ENCODE assay signal across 8 mouse cellular contexts in the genomic region with DNA sequence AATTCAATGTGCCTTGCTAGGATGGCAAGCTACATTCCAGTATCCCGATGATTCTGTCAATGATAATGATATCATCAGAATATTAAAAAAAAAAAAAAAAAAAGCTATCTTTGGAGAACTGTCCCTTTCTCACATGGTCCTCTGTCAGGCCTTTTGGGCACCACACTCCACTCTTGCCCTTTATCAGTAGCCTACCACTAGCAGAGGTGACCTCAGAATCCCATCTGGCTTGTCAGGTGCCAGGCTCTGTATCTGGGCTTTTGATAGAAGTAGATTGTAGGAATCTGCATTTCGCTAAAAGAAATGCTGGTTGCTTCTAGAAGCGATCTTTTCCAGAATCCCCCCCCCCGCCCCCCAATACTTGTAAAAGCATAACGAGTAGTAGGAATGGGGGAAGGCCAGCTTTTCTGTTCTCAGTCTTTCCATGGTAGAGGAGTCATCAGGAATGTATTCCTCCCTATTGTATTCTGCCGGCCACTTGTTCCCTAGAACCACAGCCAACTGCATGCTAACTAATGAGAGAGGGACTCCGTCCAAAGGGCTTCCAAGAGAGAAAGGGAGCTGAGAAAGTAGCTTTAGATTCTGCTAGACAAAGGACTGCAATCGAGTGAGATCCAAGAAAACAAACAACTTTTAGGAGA.
DNase-seq lines count a peak whose midpoint lies in the region; ATAC-seq and TF ChIP-seq lines count a peak whose summit lies in the region.

No protein-coding gene starts in this region.

- H3K27me3 ChIP-seq in embryonic facial prominence, embryonic 10.5 days (replicated peaks; ENCODE audit: low read depth, poor library complexity, severe bottlenecking): 0 out of 2 replicates have a peak, but pooled peaks cover 12% of the 10 kb centered on the region
- no peaks in the 10 kb centered on the region for H3K27me3 ChIP-seq in hindbrain, embryonic 11.5 days (ENCODE audit: control insufficient read depth, insufficient read depth, low read length)
- H3K27me3 ChIP-seq in midbrain, postnatal 0 days (ENCODE audit: insufficient read depth, low read length): no peaks in the 10 kb centered on the region

- 23% methylated on average over 8 of the region's 8 CpGs for WGBS in embryonic facial prominence, embryonic 10.5 days
- WGBS in hindbrain, embryonic 11.5 days: 13% methylated on average over 8 of the region's 8 CpGs
- WGBS in midbrain, postnatal 0 days: 11% methylated on average over 8 of the region's 8 CpGs

- no peaks in the 10 kb centered on the region for H3K9me3 ChIP-seq in embryonic facial prominence, embryonic 10.5 days
- no peaks in the 10 kb centered on the region for H3K9me3 ChIP-seq in hindbrain, embryonic 11.5 days (ENCODE audit: control insufficient read depth, low read length)
- no peaks in the 10 kb centered on the region for H3K9me3 ChIP-seq in midbrain, postnatal 0 days (ENCODE audit: low read length)

- peak overlapping the region; percentile 21; the same call in 1 of the 2 replicates for H3K9ac ChIP-seq in hindbrain, embryonic 11.5 days (ENCODE audit: low read depth, low read length)
- no peak overlapping the region for H3K9ac ChIP-seq in midbrain, postnatal 0 days (replicated peaks; ENCODE audit: low read length, poor library complexity, severe bottlenecking)

- peak overlapping the region; percentile 56 for H3K4me2 ChIP-seq in hindbrain, embryonic 11.5 days (replicated peaks; ENCODE audit: low read depth, low read length)
- H3K4me2 ChIP-seq in midbrain, postnatal 0 days (ENCODE audit: low read depth, low read length, poor library complexity, severe bottlenecking): peak overlapping the region; percentile 98

- H3K4me3 ChIP-seq in embryonic facial prominence, embryonic 10.5 days: peak overlapping the region; percentile 84
- H3K4me3 ChIP-seq in hindbrain, embryonic 11.5 days (ENCODE audit: low read depth, low read length): peak overlapping the region; percentile 57
- H3K4me3 ChIP-seq in midbrain, postnatal 0 days (ENCODE audit: low read depth, low read length): 0 out of 2 replicates have a peak overlapping the region, but pooled peaks have one; percentile 3
- H3K4me3 ChIP-seq in left cerebral cortex, adult 2 months: no peak overlapping the region

- peak; percentile 45 to 56 for DNase-seq in heart, adult 18-20 months
- no peak for DNase-seq in heart, postnatal 14 days
- DNase-seq in embryonic facial prominence, embryonic 10.5 days (ENCODE audit: low spot score): peak; percentile 21
- peak; percentile 52 for DNase-seq in hindbrain, embryonic 11.5 days (ENCODE audit: low spot score)
- DNase-seq in midbrain, postnatal 0 days (ENCODE audit: low spot score): peak; percentile 49
- DNase-seq in left cerebral cortex, postnatal 14 days (ENCODE audit: low spot score in 2 of 2): no peak
- no peak for DNase-seq in left cerebral cortex, adult 2 months (ENCODE audit: extremely low spot score in 1 of 2, low spot score in 2 of 2)

- H3K4me1 ChIP-seq in embryonic facial prominence, embryonic 10.5 days: peaks cover 40% of the 10 kb centered on the region
- peaks cover 3% of the 10 kb centered on the region; the same call in 1 of the 2 replicates for H3K4me1 ChIP-seq in hindbrain, embryonic 11.5 days (replicated peaks; ENCODE audit: control insufficient read depth, insufficient read depth, low read length)
- H3K4me1 ChIP-seq in midbrain, postnatal 0 days (ENCODE audit: insufficient read depth, low read length): peaks cover 4% of the 10 kb centered on the region; the same call in 1 of the 2 replicates

- intact Hi-C loops in heart, postnatal 14 days (cut with DNase I): loop anchor here (5.0 kb wide), 1 partner anchor 113 kb away; no protein-coding TSS in a partner anchor
- intact Hi-C loops in left cerebral cortex, postnatal 14 days (cut with DNase I): loop anchor here (5.0 kb wide), 1 partner anchor 222 kb away; no protein-coding TSS in a partner anchor
- intact Hi-C loops in left cerebral cortex, adult 2 months (cut with DNase I): loop anchor here (5.0 kb wide), 1 partner anchor 217 kb away; no protein-coding TSS in a partner anchor

- H3K27ac ChIP-seq in embryonic facial prominence, embryonic 10.5 days (replicated peaks): peak overlapping the region; percentile 93
- no peak overlapping the region for H3K27ac ChIP-seq in hindbrain, embryonic 11.5 days (ENCODE audit: low read depth, low read length)
- no peak overlapping the region for H3K27ac ChIP-seq in midbrain, postnatal 0 days (ENCODE audit: low read depth, low read length)
- H3K27ac ChIP-seq in left cerebral cortex, adult 2 months: no peak overlapping the region

- H3K36me3 ChIP-seq in embryonic facial prominence, embryonic 10.5 days (replicated peaks): peaks cover 22% of the 10 kb centered on the region
- H3K36me3 ChIP-seq in hindbrain, embryonic 11.5 days (ENCODE audit: control insufficient read depth, insufficient read depth, low read length): no peaks in the 10 kb centered on the region
- no peaks in the 10 kb centered on the region for H3K36me3 ChIP-seq in midbrain, postnatal 0 days (ENCODE audit: insufficient read depth, low read length)

- peak; percentile 41; the same call in 1 of the 2 replicates for ATAC-seq in hindbrain, embryonic 11.5 days (ENCODE audit: low FRiP score)
- ATAC-seq in midbrain, postnatal 0 days (ENCODE audit: low FRiP score): no peak
- no peak for ATAC-seq in erythroblast, adult 5-6 weeks (replicated peaks; ENCODE audit: low FRiP score, poor library complexity, severe bottlenecking)

- no peak for TF ChIP-seq CTCF in midbrain, postnatal 0 days (IDR thresholded peaks at IDR 0.05)
- no peak for TF ChIP-seq CTCF in left cerebral cortex, adult 2 months (IDR thresholded peaks at IDR 0.05)

Comparison
In these comparisons a context has a peak if more than half of its experiments do, and no peak if none do; other contexts are left out.
1. DNase-seq: peak in heart, adult 18-20 months (2 of 2), embryonic facial prominence, embryonic 10.5 days (single experiment), hindbrain, embryonic 11.5 days (single experiment) and midbrain, postnatal 0 days (single experiment); none in heart, postnatal 14 days (0 of 2), left cerebral cortex, postnatal 14 days (0 of 2) and left cerebral cortex, adult 2 months (0 of 2).